Comparison of ENCODE assay signal across 8 mouse cellular contexts in genomic region chr19:16063533-16063915, GRCm38 (mm10).
DNase-seq lines count a peak whose midpoint lies in the region; ATAC-seq and TF ChIP-seq lines count a peak whose summit lies in the region.

No protein-coding gene starts in this region.

- no peak overlapping the region for H3K27ac ChIP-seq in heart, adult 2 months
- no peak overlapping the region for H3K27ac ChIP-seq in heart, embryonic 16.5 days (ENCODE audit: low read length)
- 0 out of 2 replicates have a peak overlapping the region, but pooled peaks have one; percentile 52 for H3K27ac ChIP-seq in midbrain, embryonic 10.5 days (replicated peaks)

- H3K36me3 ChIP-seq in heart, adult 2 months (ENCODE audit: control insufficient read depth, insufficient read depth, low read length): no peaks in the 10 kb centered on the region
- no peaks in the 10 kb centered on the region for H3K36me3 ChIP-seq in C2C12 (ENCODE audit: control insufficient read depth, insufficient read depth)
- no peaks in the 10 kb centered on the region for H3K36me3 ChIP-seq in heart, embryonic 16.5 days (ENCODE audit: control insufficient read depth, insufficient read depth)
- no peaks in the 10 kb centered on the region for H3K36me3 ChIP-seq in midbrain, embryonic 10.5 days

- intact Hi-C loops in heart, adult 2 months (cut with DNase I): loop anchor here (2.0 to 5.0 kb wide), 4 partner anchors 36 to 294 kb away; no protein-coding TSS in a partner anchor

- H3K4me3 ChIP-seq in heart, adult 2 months: peak overlapping the region; percentile 9; the same call in 1 of the 2 replicates
- H3K4me3 ChIP-seq in C2C12 (ENCODE audit: insufficient read depth, poor library complexity, severe bottlenecking): no peak overlapping the region
- H3K4me3 ChIP-seq in heart, embryonic 16.5 days (ENCODE audit: low read length): peak overlapping the region; percentile 34
- no peak overlapping the region for H3K4me3 ChIP-seq in midbrain, embryonic 10.5 days

- no peak for TF ChIP-seq CTCF in heart, adult 2 months (IDR thresholded peaks at IDR 0.05)
- TF ChIP-seq CTCF in C2C12 (IDR thresholded peaks at IDR 0.05; ENCODE audit: control insufficient read depth, insufficient read depth, insufficient read length): no peak

- no peak overlapping the region for H3ac ChIP-seq in C2C12 (ENCODE audit: control insufficient read depth, insufficient read length, low read depth)

- no peak for TF ChIP-seq POLR2A in heart, adult 2 months (IDR thresholded peaks at IDR 0.05; ENCODE audit: insufficient read depth, low read depth, low read length)

- H3K9me3 ChIP-seq in heart, embryonic 16.5 days (replicated peaks; ENCODE audit: control insufficient read depth, low read length): no peaks in the 10 kb centered on the region
- H3K9me3 ChIP-seq in midbrain, embryonic 10.5 days (replicated peaks): no peaks in the 10 kb centered on the region

- no peaks in the 10 kb centered on the region for H3K79me3 ChIP-seq in C2C12 (ENCODE audit: low read depth)

- no peak overlapping the region for H3K9ac ChIP-seq in heart, adult 2 months (ENCODE audit: low read depth, low read length)
- peak overlapping the region; percentile 38; the same call in 1 of the 2 replicates for H3K9ac ChIP-seq in heart, embryonic 16.5 days (ENCODE audit: low read length)

- peaks cover 3% of the 10 kb centered on the region for H3K4me1 ChIP-seq in heart, adult 2 months (ENCODE audit: control insufficient read depth, insufficient read depth, low read length)
- H3K4me1 ChIP-seq in heart, embryonic 16.5 days (ENCODE audit: control insufficient read depth, insufficient read depth, low read length): peaks cover 7% of the 10 kb centered on the region
- peaks cover 13% of the 10 kb centered on the region for H3K4me1 ChIP-seq in midbrain, embryonic 10.5 days

- no peak; the same call in 1 of the 2 replicates for ATAC-seq in heart, embryonic 16.5 days (replicated peaks; ENCODE audit: extremely low read depth, insufficient read depth, low FRiP score)

- no peaks in the 10 kb centered on the region for H3K79me2 ChIP-seq in heart, adult 2 months (replicated peaks; ENCODE audit: control insufficient read depth, insufficient read depth, low read length)
- no peaks in the 10 kb centered on the region for H3K79me2 ChIP-seq in C2C12 (ENCODE audit: control insufficient read depth, insufficient read depth)

- peak overlapping the region; percentile 68 for H3K4me2 ChIP-seq in heart, embryonic 16.5 days (ENCODE audit: low read depth, low read length)

- no peak for TF ChIP-seq EP300 in heart, adult 2 months (IDR thresholded peaks at IDR 0.05; ENCODE audit: insufficient read depth, low read depth, low read length)

- WGBS in heart, adult 2 months: 19% methylated on average over 8 of the region's 8 CpGs
- 26% methylated on average over 8 of the region's 8 CpGs for WGBS in heart, embryonic 16.5 days
- 56% methylated on average over 8 of the region's 8 CpGs for WGBS in midbrain, embryonic 10.5 days

- H3K27me3 ChIP-seq in heart, adult 2 months (ENCODE audit: control insufficient read depth, insufficient read depth, low read length): no peaks in the 10 kb centered on the region
- H3K27me3 ChIP-seq in C2C12 (ENCODE audit: control insufficient read depth, insufficient read depth, insufficient read length): no peaks in the 10 kb centered on the region
- 0 out of 2 replicates have a peak, but pooled peaks cover 2% of the 10 kb centered on the region for H3K27me3 ChIP-seq in heart, embryonic 16.5 days (ENCODE audit: control insufficient read depth, insufficient read depth, low read length)
- peaks cover 19% of the 10 kb centered on the region for H3K27me3 ChIP-seq in midbrain, embryonic 10.5 days (ENCODE audit: low read depth, poor library complexity, severe bottlenecking)

- no peak for DNase-seq in heart, adult 2 months
- no peak for DNase-seq in heart, adult 9 months (ENCODE audit: low spot score in 2 of 2)
- no peak for DNase-seq in midbrain, embryonic 10.5 days (ENCODE audit: low spot score)
- DNase-seq in adipocyte (ENCODE audit: low spot score): no peak
- no peak for DNase-seq in urinary bladder, postnatal 14 days (ENCODE audit: low spot score)
- DNase-seq in urinary bladder, postnatal 4 days (ENCODE audit: low spot score in 2 of 2): no peak

TF ChIP-seq in C2C12, 6 proteins besides CTCF, POLR2A, EP300 and RAD21:
- TF ChIP-seq CEBPB (IDR thresholded peaks at IDR 0.05; ENCODE audit: low read depth): no peak
- TF ChIP-seq MYOD1 (IDR thresholded peaks at IDR 0.05; ENCODE audit: control insufficient read depth, insufficient read length, low read depth): peak; percentile 10

Comparison
In these comparisons a context has a peak if more than half of its experiments do, and no peak if none do; other contexts are left out.
1. H3K4me3 ChIP-seq: peak in heart, adult 2 months (single experiment) and heart, embryonic 16.5 days (single experiment); none in C2C12 (single experiment) and midbrain, embryonic 10.5 days (single experiment).